Mouse (Mus musculus): Measurements from ENCODE around the gene Pax3.

DNA sequence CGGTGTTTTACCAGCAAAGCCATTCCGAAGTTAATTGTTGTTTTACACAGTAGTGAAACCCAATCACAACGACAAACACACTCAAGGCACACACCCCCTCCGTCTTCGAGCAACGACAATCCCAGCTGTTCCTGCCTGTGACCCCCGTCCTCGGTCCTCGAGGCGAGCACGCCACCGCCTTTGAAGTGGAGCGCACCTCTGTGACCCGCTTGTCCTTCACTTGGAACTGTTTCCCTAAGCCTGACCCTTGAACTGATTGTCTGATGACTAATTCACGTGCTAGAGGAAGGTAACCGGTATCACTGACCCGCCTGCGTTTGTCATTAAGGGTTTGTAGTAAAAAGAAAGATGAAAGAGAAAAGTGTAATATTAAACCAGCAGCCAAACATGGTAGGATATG lies 115.2 kb downstream of the Pax3 start:
- TF ChIP-seq CTCF (IDR thresholded peaks at IDR 0.05; ENCODE audit: low read depth, low read length) (no peak), GATA1 (IDR thresholded peaks at IDR 0.05; ENCODE audit: borderline replicate concordance, low read length) (no peak)
